Mouse (Mus musculus) testis, postnatal 10 days (tissue): Measurements from ENCODE around the gene Nudt10.

Experiments used
- DNase-seq: peaks from one replicate; pipeline ENCODE4 v3.0.0; 2021; ENCODE audit warnings: low spot score

The Nudt10 gene

DNA sequence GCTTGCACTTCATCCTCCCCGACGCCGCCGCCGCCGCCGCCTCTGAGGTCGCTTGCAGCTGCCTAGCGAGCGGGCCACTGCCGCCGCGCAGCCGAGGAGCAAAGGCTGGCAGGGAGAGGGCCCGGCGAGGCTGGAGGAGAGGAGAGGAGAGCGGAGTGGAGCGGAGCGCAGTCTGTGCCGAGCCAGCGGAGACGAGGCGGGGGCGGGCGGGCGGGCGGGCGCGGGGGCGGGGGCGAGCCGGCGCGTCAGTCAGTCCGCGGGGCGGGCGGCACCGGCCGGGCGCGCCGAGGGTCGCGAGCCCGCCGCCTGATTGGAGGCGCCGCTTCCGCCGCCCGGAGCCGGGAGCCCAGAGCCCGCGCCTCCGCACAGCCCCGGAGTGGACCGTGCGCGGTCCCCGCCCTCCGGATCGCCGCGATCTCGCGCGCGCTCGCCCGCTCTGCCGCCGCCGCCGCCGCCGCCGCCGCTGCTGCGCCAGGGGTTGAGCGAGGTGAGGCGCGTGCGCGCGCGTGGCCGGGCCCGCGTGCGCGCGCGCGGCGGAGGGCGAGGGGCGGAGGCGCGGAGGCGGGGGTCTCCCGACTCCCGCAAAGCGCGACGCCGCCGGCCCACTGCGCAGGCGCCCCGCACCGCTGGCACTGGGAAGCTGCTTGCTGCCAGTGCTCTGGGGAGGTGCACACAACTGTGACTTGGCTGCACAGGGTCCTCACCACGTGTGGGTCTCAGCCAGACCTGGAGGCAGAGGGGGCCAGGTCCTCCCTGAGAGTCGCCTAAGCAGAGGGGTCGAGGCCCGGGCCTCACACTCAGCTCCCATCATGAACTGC is at the start of gene Nudt10:
TSS of gene Nudt10 (minus strand) at position 193 of the 818 bp plus-strand sequence.
- peak; percentile 47 for DNase-seq

GRCm38 (mm10) chrX:6172136-6172822 is 536 bp downstream of the Nudt10 start:
- DNase-seq: peak; percentile 27

DNA sequence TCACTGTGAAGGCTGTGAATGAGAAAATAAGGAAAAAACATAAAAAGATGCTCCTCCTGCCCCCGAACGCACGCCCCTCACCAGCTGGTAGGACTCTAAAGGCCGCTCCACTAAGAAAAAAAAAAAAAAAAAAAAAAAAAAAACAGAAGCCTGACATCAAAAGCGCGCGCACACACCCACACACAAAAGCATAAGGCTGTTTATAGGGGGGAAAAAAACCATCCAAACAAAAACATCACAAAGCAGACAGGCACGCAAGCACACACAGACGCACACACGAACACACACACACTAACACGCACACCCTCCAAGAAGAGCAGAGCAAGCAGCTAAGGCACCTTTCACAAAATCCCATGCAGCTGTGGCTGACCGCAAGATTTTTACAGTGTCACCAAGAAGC is 1.1 kb downstream of the Nudt10 start:
- no peak for DNase-seq
